Mouse (Mus musculus) 416B (cell line): ENCODE results near the gene Ttc9c.
A peak's percentile ranks its signal among the peaks of the same experiment; 100 is the strongest.

Experiments
- DNase-seq: peaks from one replicate; pipeline ENCODE4 v3.0.0; 2011; ENCODE audit warnings: low read depth

Gene Ttc9c

GRCm38 (mm10) chr19:8774086-8774835 lies 44.9 kb downstream of the Ttc9c start, which contains the start of gene Tmem179b:
Gene Tmem179b, minus strand, starts transcription at chr19:8774467.
- DNase-seq: peak; percentile 95

GRCm38 (mm10) chr19:8773409-8773808 lies 45.7 kb downstream of the Ttc9c start:
- DNase-seq: peak; percentile 49

GRCm38 (mm10) chr19:8772996-8773395 lies 46.1 kb downstream of the Ttc9c start:
- peak; percentile 70 for DNase-seq

GRCm38 (mm10) chr19:8770567-8771270 lies 48.4 kb downstream of the Ttc9c start, which contains the start of gene Tmem223:
Gene Tmem223, plus strand, starts transcription at chr19:8770996.
- DNase-seq: peak; percentile 83

- DNase-seq: no peak
Observed at GRCm38 (mm10) chr19:8765562-8765961, 53.6 kb downstream of the Ttc9c start.

- no peak for DNase-seq
Observed at GRCm38 (mm10) chr19:8763276-8763675, 55.9 kb downstream of the Ttc9c start.

- DNase-seq: no peak
Observed at GRCm38 (mm10) chr19:8760757-8761156, 58.4 kb downstream of the Ttc9c start.
